In genomic region chr8:95235683-95236082, GRCm38 (mm10) we compare ENCODE assay signal across 8 mouse cellular contexts. TPM values are rescaled to one million over a fixed set of nuclear protein-coding genes. Genes with fewer than 3 reads are reported as not detected.
DNase-seq lines count a peak whose midpoint lies in the region; ATAC-seq and TF ChIP-seq lines count a peak whose summit lies in the region.

No protein-coding gene starts in this region.

- no peaks in the 10 kb centered on the region for H3K27me3 ChIP-seq in hindbrain, embryonic 11.5 days (ENCODE audit: control insufficient read depth, insufficient read depth, low read length)
- no peaks in the 10 kb centered on the region for H3K27me3 ChIP-seq in hindbrain, embryonic 12.5 days
- no peaks in the 10 kb centered on the region for H3K27me3 ChIP-seq in forebrain, postnatal 0 days (ENCODE audit: insufficient read depth, low read length)
- no peaks in the 10 kb centered on the region for H3K27me3 ChIP-seq in hindbrain, postnatal 0 days (ENCODE audit: insufficient read depth, low read length)
- H3K27me3 ChIP-seq in midbrain, postnatal 0 days (ENCODE audit: insufficient read depth, low read length): no peaks in the 10 kb centered on the region

- TF ChIP-seq CTCF in forebrain, postnatal 0 days (IDR thresholded peaks at IDR 0.05; ENCODE audit: low read depth): peak; percentile 88
- TF ChIP-seq CTCF in hindbrain, postnatal 0 days (IDR thresholded peaks at IDR 0.05; ENCODE audit: low read depth): peak; percentile 89
- TF ChIP-seq CTCF in midbrain, postnatal 0 days (IDR thresholded peaks at IDR 0.05): peak; percentile 90

- no peaks in the 10 kb centered on the region for H3K4me1 ChIP-seq in hindbrain, embryonic 11.5 days (replicated peaks; ENCODE audit: control insufficient read depth, insufficient read depth, low read length)
- H3K4me1 ChIP-seq in hindbrain, embryonic 12.5 days: no peaks in the 10 kb centered on the region
- no peaks in the 10 kb centered on the region for H3K4me1 ChIP-seq in forebrain, postnatal 0 days (ENCODE audit: insufficient read depth)
- no peaks in the 10 kb centered on the region for H3K4me1 ChIP-seq in hindbrain, postnatal 0 days (ENCODE audit: insufficient read depth, low read length)
- H3K4me1 ChIP-seq in midbrain, postnatal 0 days (ENCODE audit: insufficient read depth, low read length): no peaks in the 10 kb centered on the region

- no peaks in the 10 kb centered on the region for H3K36me3 ChIP-seq in hindbrain, embryonic 11.5 days (ENCODE audit: control insufficient read depth, insufficient read depth, low read length)
- no peaks in the 10 kb centered on the region for H3K36me3 ChIP-seq in hindbrain, embryonic 12.5 days
- no peaks in the 10 kb centered on the region for H3K36me3 ChIP-seq in forebrain, postnatal 0 days (ENCODE audit: insufficient read depth)
- H3K36me3 ChIP-seq in hindbrain, postnatal 0 days (ENCODE audit: insufficient read depth, low read length): no peaks in the 10 kb centered on the region
- no peaks in the 10 kb centered on the region for H3K36me3 ChIP-seq in midbrain, postnatal 0 days (ENCODE audit: insufficient read depth, low read length)

- no peak overlapping the region for H3K27ac ChIP-seq in hindbrain, embryonic 11.5 days (ENCODE audit: low read depth, low read length)
- H3K27ac ChIP-seq in hindbrain, embryonic 12.5 days: no peak overlapping the region
- H3K27ac ChIP-seq in forebrain, postnatal 0 days (ENCODE audit: low read depth, low read length): no peak overlapping the region
- H3K27ac ChIP-seq in hindbrain, postnatal 0 days: no peak overlapping the region
- no peak overlapping the region for H3K27ac ChIP-seq in midbrain, postnatal 0 days (ENCODE audit: low read depth, low read length)

- ATAC-seq in hindbrain, embryonic 11.5 days (ENCODE audit: low FRiP score): 0 out of 2 replicates have a peak, but pooled peaks have one; percentile 43
- ATAC-seq in hindbrain, embryonic 12.5 days (ENCODE audit: low FRiP score): no peak
- ATAC-seq in forebrain, postnatal 0 days: peak; percentile 60
- ATAC-seq in hindbrain, postnatal 0 days: peak; percentile 56
- no peak for ATAC-seq in midbrain, postnatal 0 days (ENCODE audit: low FRiP score)

- H3K4me3 ChIP-seq in hindbrain, embryonic 11.5 days (ENCODE audit: low read depth, low read length): no peak overlapping the region
- H3K4me3 ChIP-seq in hindbrain, embryonic 12.5 days: no peak overlapping the region
- H3K4me3 ChIP-seq in forebrain, postnatal 0 days (ENCODE audit: low read depth, low read length): no peak overlapping the region
- no peak overlapping the region for H3K4me3 ChIP-seq in hindbrain, postnatal 0 days (ENCODE audit: low read length)
- H3K4me3 ChIP-seq in midbrain, postnatal 0 days (ENCODE audit: low read depth, low read length): no peak overlapping the region

- H3K9ac ChIP-seq in hindbrain, embryonic 11.5 days (ENCODE audit: low read depth, low read length): no peak overlapping the region
- no peak overlapping the region for H3K9ac ChIP-seq in hindbrain, embryonic 12.5 days
- no peak overlapping the region for H3K9ac ChIP-seq in forebrain, postnatal 0 days
- no peak overlapping the region for H3K9ac ChIP-seq in hindbrain, postnatal 0 days (replicated peaks; ENCODE audit: low read length)
- H3K9ac ChIP-seq in midbrain, postnatal 0 days (replicated peaks; ENCODE audit: low read length, poor library complexity, severe bottlenecking): no peak overlapping the region

- H3K4me2 ChIP-seq in hindbrain, embryonic 11.5 days (replicated peaks; ENCODE audit: low read depth, low read length): no peak overlapping the region
- H3K4me2 ChIP-seq in hindbrain, embryonic 12.5 days (replicated peaks): no peak overlapping the region
- H3K4me2 ChIP-seq in forebrain, postnatal 0 days (ENCODE audit: low read depth): no peak overlapping the region
- no peak overlapping the region for H3K4me2 ChIP-seq in hindbrain, postnatal 0 days (ENCODE audit: low read depth, low read length)
- H3K4me2 ChIP-seq in midbrain, postnatal 0 days (ENCODE audit: low read depth, low read length, poor library complexity, severe bottlenecking): no peak overlapping the region

- WGBS in hindbrain, embryonic 11.5 days: 5% methylated on average over 3 of the region's 3 CpGs
- 6% methylated on average over 3 of the region's 3 CpGs for WGBS in hindbrain, embryonic 12.5 days
- WGBS in forebrain, postnatal 0 days: 2% methylated on average over 3 of the region's 3 CpGs
- WGBS in hindbrain, postnatal 0 days: 4% methylated on average over 3 of the region's 3 CpGs
- 6% methylated on average over 3 of the region's 3 CpGs for WGBS in midbrain, postnatal 0 days

- no peaks in the 10 kb centered on the region for H3K9me3 ChIP-seq in hindbrain, embryonic 11.5 days (ENCODE audit: control insufficient read depth, low read length)
- H3K9me3 ChIP-seq in hindbrain, embryonic 12.5 days (replicated peaks): no peaks in the 10 kb centered on the region
- no peaks in the 10 kb centered on the region for H3K9me3 ChIP-seq in forebrain, postnatal 0 days (ENCODE audit: low read length)
- no peaks in the 10 kb centered on the region for H3K9me3 ChIP-seq in hindbrain, postnatal 0 days (ENCODE audit: low read length)
- H3K9me3 ChIP-seq in midbrain, postnatal 0 days (ENCODE audit: low read length): no peaks in the 10 kb centered on the region

- DNase-seq in hindbrain, embryonic 11.5 days (ENCODE audit: low spot score): peak; percentile 86
- DNase-seq in cerebellum, adult 18-20 months: peak; percentile 67 to 78
- DNase-seq in forebrain, postnatal 0 days: peak; percentile 78
- peak; percentile 75 for DNase-seq in hindbrain, postnatal 0 days (ENCODE audit: low spot score)
- DNase-seq in left cerebral cortex, adult 8-10 months (ENCODE audit: low spot score in 2 of 2): peak; percentile 42 to 82
- DNase-seq in midbrain, postnatal 0 days (ENCODE audit: low spot score): peak; percentile 53
- peak; percentile 69 to 90 for DNase-seq in spleen, postnatal 4 days (ENCODE audit: low spot score in 2 of 2)

RNA-seq across cellular contexts. Expression of gene Kifc3, which starts 33.1 kb away (rescaled TPM):
- polyA plus RNA-seq in hindbrain, embryonic 11.5 days (2014; fragmentation: Nextera tagmentation; extraction: Ambion mirVana): 5.2 and 5.7 TPM in 2 replicates
- polyA plus RNA-seq in hindbrain, embryonic 12.5 days (2016; fragmentation: Nextera tagmentation; extraction: Ambion mirVana): 17.4 and 21.2 TPM in 2 replicates
- total RNA-seq in forebrain, postnatal 0 days (2014; rRNA removed): 53.9 and 54.1 TPM in 2 replicates
- polyA plus RNA-seq in forebrain, postnatal 0 days (2015; fragmentation: Nextera tagmentation; extraction: Ambion mirVana): 32.7 and 33.2 TPM in 2 replicates
- total RNA-seq in hindbrain, postnatal 0 days (2014; rRNA removed): 50.2 and 50.9 TPM in 2 replicates
- polyA plus RNA-seq in hindbrain, postnatal 0 days (2015; fragmentation: Nextera tagmentation; extraction: Ambion mirVana): 26.6 and 29.0 TPM in 2 replicates
- total RNA-seq in left cerebral cortex, adult 8-10 months (2022): 10 to 100 TPM; 52.8 to 71.1 (median 56.8) TPM
- total RNA-seq in midbrain, postnatal 0 days (2014; rRNA removed): 57.0 and 60.6 TPM in 2 replicates
- polyA plus RNA-seq in midbrain, postnatal 0 days (2015; fragmentation: Nextera tagmentation; extraction: Ambion mirVana): 37.3 and 38.9 TPM in 2 replicates

Comparison
In these comparisons a context has a peak if more than half of its experiments do, and no peak if none do; other contexts are left out.
1. ATAC-seq: peak in hindbrain, embryonic 11.5 days (single experiment), forebrain, postnatal 0 days (single experiment) and hindbrain, postnatal 0 days (single experiment); none in hindbrain, embryonic 12.5 days (single experiment) and midbrain, postnatal 0 days (single experiment).
2. Peak in every context shown above with its lines, with median percentiles within 50 percentile points of each other: DNase-seq and CTCF ChIP-seq.